Mouse (Mus musculus): ENCODE results near the gene Vmn1r131. TPM values are rescaled to one million over a fixed set of nuclear protein-coding genes. Genes with fewer than 3 reads are reported as not detected.
"Not testable (repeated sequence)": the region's sequence is repeated elsewhere in the genome, so short reads cannot be mapped to it uniquely, and the experiment has no call there.

The Vmn1r131 gene
- polyA plus RNA-seq (2011; ENCODE audit: insufficient read depth, insufficient read length, low replicate concordance, missing spikeins), result not detected in 2 replicates

DNA sequence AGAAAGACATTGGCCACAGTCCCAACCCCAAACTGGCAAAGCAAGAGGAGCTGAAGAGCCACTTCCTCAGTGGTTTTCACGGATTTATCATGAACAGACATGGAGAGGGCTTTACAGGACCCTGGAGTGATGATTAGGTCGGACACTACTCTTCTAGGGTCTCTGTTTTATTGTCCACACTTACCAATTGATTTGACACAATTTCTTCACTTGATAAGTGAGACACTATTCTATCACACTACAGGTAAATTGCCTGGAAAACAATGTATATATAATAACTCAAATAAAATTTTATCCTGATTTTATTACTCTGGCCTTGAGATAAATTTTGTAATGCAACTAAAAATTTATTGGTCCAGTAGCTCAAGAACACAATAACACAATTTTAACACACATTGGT lies at the start of gene Vmn1r131:
Gene Vmn1r131, minus strand, starts transcription at position 101 of the 400 bp plus-strand sequence.
- not testable (repeated sequence) for H3K4me1 ChIP-seq (ENCODE audit: control insufficient read depth, insufficient read depth, low read length); H3K27ac ChIP-seq (ENCODE audit: control insufficient read depth, insufficient read depth, low read depth, low read length, poor library complexity); H3K4me3 ChIP-seq (replicated peaks; ENCODE audit: control insufficient read depth, low read depth, low read length)
- WGBS, result no CpG with 5 or more reads among the region's 2 CpGs

DNA sequence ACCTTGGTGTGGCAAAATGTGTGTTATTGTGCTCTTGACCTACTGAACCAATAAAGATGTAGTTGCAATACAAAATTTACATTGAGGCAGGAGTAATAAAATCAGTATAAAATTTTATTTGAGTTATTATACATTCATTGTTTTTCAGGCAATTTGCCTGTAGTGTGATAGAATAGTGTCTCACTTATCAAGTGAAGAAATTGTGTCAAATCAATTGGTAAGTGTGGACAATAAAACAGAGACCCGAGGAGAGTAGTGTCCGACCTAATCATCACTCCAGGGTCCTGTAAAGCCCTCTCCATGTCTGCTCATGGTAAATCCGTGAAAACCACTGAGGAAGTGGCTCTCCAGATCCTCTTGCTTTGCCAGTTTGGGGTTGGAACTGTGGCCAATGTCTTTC lies 34.4 kb downstream of the Vmn1r131 start, which contains the start of gene Vmn1r130:
Gene Vmn1r130, plus strand, starts transcription at position 301 of the 400 bp plus-strand sequence.
- not testable (repeated sequence) for H3K4me1 ChIP-seq (ENCODE audit: control insufficient read depth, insufficient read depth, low read length); H3K4me3 ChIP-seq (replicated peaks; ENCODE audit: control insufficient read depth, low read depth, low read length); H3K27ac ChIP-seq (ENCODE audit: control insufficient read depth, insufficient read depth, low read depth, low read length, poor library complexity)
- no CpG with 5 or more reads among the region's 3 CpGs for WGBS

Other genes with a start within 250 kb of the Vmn1r131 start
- not detected in 2 replicates for gene Vmn1r126, start 244.6 kb downstream of the Vmn1r131 start, polyA plus RNA-seq (2011; ENCODE audit: insufficient read depth, insufficient read length, low replicate concordance, missing spikeins)
- not detected in 2 replicates for gene Vmn1r127, start 226.2 kb downstream of the Vmn1r131 start, polyA plus RNA-seq (2011; ENCODE audit: insufficient read depth, insufficient read length, low replicate concordance, missing spikeins)
- not detected in 2 replicates for gene Vmn1r128, start 196.7 kb downstream of the Vmn1r131 start, polyA plus RNA-seq (2011; ENCODE audit: insufficient read depth, insufficient read length, low replicate concordance, missing spikeins)
- gene Vmn1r129, start 184.8 kb downstream of the Vmn1r131 start, polyA plus RNA-seq (2011; ENCODE audit: insufficient read depth, insufficient read length, low replicate concordance, missing spikeins), result not detected in 2 replicates
- gene Gm6882, start 113.3 kb downstream of the Vmn1r131 start, polyA plus RNA-seq (2011; ENCODE audit: insufficient read depth, insufficient read length, low replicate concordance, missing spikeins), result not detected in 2 replicates
- gene Vmn1r130, start 34.3 kb downstream of the Vmn1r131 start, polyA plus RNA-seq (2011; ENCODE audit: insufficient read depth, insufficient read length, low replicate concordance, missing spikeins), result not detected in 2 replicates
- gene Vmn1r132, start 68.0 kb upstream of the Vmn1r131 start, polyA plus RNA-seq (2011; ENCODE audit: insufficient read depth, insufficient read length, low replicate concordance, missing spikeins), result not detected in 2 replicates
- not detected in 2 replicates for gene Gm4175, start 215.4 kb upstream of the Vmn1r131 start, polyA plus RNA-seq (2011; ENCODE audit: insufficient read depth, insufficient read length, low replicate concordance, missing spikeins)

All from bone marrow, adult 2 months (tissue).